Mouse (Mus musculus) ZHBTc4 (cell line): Measurements from ENCODE around the gene Dld.

Source experiments
- DNase-seq: peaks from one replicate; pipeline ENCODE4 v3.0.0-alpha.2; 2011; ENCODE audit warnings: low read depth, low spot score

The Dld gene

GRCm38 (mm10) chr12:31350944-31351928 is at the start of gene Dld:
TSS of gene Dld (minus strand) at chr12:31351453.
- DNase-seq, result peak; percentile 98

- DNase-seq, result no peak
Measured at GRCm38 (mm10) chr12:31400821-31401220, 49.6 kb upstream of the Dld start.

- no peak for DNase-seq
Measured at GRCm38 (mm10) chr12:31397709-31398108, 46.5 kb upstream of the Dld start.

- no peak for DNase-seq
Measured at GRCm38 (mm10) chr12:31395895-31396294, 44.6 kb upstream of the Dld start.

- DNase-seq, result no peak
Measured at GRCm38 (mm10) chr12:31391696-31392095, 40.4 kb upstream of the Dld start.

- no peak for DNase-seq
Measured at GRCm38 (mm10) chr12:31390571-31390970, 39.3 kb upstream of the Dld start, which contains the start of gene Slc26a3. TSS of gene Slc26a3 (plus strand) at chr12:31390871.

- DNase-seq, result no peak
Measured at GRCm38 (mm10) chr12:31387303-31387702, 36.0 kb upstream of the Dld start.

GRCm38 (mm10) chr12:31382451-31382850 is 31.2 kb upstream of the Dld start:
- no peak for DNase-seq

GRCm38 (mm10) chr12:31380878-31381277 is 29.6 kb upstream of the Dld start:
- DNase-seq, result no peak

- DNase-seq, result peak; percentile 15
Measured at GRCm38 (mm10) chr12:31377241-31377640, 26.0 kb upstream of the Dld start.

GRCm38 (mm10) chr12:31376326-31376950 is 25.2 kb upstream of the Dld start:
- DNase-seq, result peak; percentile 59

GRCm38 (mm10) chr12:31375283-31375615 is 24.0 kb upstream of the Dld start:
- DNase-seq, result peak; percentile 39

- DNase-seq, result peak; percentile 71
Measured at GRCm38 (mm10) chr12:31374603-31375282, 23.5 kb upstream of the Dld start.

- DNase-seq, result no peak
Measured at GRCm38 (mm10) chr12:31369656-31370055, 18.4 kb upstream of the Dld start.

- DNase-seq, result no peak
Measured at GRCm38 (mm10) chr12:31369118-31369517, 17.9 kb upstream of the Dld start.

- DNase-seq, result no peak
Measured at GRCm38 (mm10) chr12:31367721-31368120, 16.5 kb upstream of the Dld start.

- DNase-seq, result no peak
Measured at GRCm38 (mm10) chr12:31366428-31366827, 15.2 kb upstream of the Dld start.

- peak; percentile 32 for DNase-seq
Measured at GRCm38 (mm10) chr12:31350191-31350943, 886 bp downstream of the Dld start.

GRCm38 (mm10) chr12:31333261-31333660 is 18.0 kb downstream of the Dld start:
- no peak for DNase-seq

GRCm38 (mm10) chr12:31327139-31327538 is 24.1 kb downstream of the Dld start:
- no peak for DNase-seq

- no peak for DNase-seq
Measured at GRCm38 (mm10) chr12:31323136-31323695, 28.0 kb downstream of the Dld start.
